Mouse (Mus musculus) thymus, postnatal 36 days (tissue): ENCODE measurements around the gene Sfmbt1.
"Not testable (repeated sequence)": the region's sequence is repeated elsewhere in the genome, so short reads cannot be mapped to it uniquely, and the experiment has no call there.

Experiments
- DNase-seq, 2 experiments: peaks; one replicate each; pipeline ENCODE4 v3.0.0; 2022; ENCODE audit warnings: mixed read lengths in 2 of 2

Sfmbt1 gene

DNA sequence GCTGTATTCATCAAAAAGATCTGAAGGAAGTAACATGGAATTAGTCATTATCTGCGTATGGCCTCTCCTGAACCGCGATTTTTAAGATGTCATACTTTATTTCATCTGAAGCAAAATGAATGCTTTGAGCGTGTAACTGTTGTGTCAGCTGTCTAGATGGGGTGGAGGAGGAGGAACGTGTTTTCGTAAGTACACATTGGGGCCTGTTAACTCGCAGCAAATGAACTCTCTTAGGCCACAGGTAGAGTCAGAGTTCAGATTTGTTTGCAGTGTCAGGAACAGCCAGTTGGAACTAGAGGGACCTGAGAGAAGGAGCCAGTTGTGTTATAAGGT is 2.3 kb downstream of the Sfmbt1 start:
- no peak for DNase-seq

DNA sequence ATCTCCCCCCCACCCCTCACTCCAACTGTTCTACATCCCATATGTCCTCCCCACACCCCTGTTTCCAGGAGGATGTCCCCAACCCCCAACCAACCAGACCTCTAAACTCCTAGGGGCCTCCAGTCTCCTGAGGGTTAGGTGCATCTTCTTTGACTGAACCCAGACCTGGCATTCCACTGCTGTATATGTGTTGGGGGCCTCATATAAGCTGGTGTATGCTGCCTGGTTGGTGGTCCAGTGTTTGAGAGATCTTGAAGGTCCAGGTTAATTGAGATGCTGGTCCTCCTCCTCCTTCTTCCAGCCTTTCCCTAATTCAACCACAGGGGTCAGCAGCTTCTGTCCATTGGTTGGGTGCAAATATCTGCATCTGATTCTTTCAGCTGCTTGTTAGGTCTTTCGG is 4.0 kb downstream of the Sfmbt1 start:
- DNase-seq = not testable (repeated sequence)

DNA sequence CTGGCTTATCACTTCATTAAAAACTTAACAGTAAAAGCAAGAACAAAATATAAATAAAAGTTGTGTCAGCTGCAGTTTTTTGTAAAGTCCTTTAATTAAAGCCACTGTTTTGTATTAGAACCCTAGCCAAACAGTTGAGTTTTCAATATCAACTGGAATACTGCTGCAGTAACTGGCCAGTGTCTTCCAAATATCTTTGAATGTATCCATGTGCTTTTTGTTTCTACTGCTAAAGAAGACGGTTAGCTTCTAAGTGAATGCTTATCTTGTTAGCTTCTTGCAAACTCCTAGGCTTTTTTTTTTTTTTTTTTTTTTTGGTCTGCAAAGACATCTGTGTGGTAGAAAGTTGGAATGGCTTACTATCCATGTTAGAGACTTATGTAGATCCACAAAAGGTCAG is 4.9 kb downstream of the Sfmbt1 start:
- no peak for DNase-seq

- no peak for DNase-seq
Observed at GRCm38 (mm10) chr14:30721850-30722249, 7.2 kb downstream of the Sfmbt1 start.

DNA sequence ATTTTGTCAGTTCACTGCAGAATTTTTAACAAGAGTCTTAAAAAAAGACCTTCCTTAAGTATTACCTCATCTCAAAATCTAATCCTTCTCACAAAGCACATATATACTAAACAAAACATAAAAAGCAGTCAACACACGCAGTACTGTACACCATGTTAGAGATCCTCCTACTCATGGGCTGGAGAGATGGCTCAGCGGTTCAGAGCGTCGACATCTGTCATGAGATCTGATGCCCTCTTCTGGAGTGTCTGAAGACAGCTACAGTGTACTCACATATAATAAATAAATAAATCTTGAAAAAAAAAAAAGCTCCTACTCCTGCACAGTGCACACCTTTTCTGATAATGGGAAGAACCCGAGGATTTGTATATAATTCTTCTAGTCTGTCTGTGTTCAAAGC is 7.8 kb downstream of the Sfmbt1 start:
- no peak for DNase-seq

DNA sequence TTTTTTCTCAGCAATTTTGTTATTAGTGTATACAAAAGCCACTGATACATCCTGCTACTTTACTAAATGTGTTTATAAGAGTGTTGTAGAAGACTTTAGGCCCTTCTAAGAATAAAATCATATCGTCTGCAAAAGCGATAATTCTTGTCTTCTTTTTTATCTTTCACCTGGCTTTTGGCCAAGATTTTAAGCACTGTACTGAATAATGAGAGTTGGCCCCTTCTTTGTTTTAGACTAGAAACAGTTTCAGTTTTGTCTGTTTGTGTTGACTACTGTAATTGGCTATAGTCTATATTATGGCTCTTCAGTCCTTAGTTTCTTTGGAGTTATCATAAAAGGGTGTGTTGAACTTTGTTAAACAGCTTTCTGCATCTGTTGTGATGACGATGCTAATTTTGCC is 17.2 kb downstream of the Sfmbt1 start:
- DNase-seq = no peak

DNA sequence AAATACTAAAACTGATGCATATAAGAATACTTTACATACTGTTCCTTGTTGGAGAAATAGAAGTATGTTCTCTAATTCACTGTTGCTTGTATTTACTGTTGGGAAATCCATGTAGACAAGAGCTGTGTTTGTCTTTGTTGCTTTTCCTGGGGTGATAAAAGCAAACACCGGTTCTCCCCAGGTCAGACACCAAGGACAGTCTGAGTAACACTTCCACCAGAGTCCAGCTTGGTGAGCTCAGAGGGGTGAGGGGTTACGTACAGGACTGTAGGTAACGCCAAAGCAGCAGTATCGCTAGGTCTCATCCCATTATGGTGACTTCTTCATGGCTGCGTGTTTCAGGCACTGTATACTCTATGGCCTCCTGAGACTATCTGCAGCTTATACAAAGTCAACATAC is 20.0 kb downstream of the Sfmbt1 start:
- DNase-seq = no peak

DNA sequence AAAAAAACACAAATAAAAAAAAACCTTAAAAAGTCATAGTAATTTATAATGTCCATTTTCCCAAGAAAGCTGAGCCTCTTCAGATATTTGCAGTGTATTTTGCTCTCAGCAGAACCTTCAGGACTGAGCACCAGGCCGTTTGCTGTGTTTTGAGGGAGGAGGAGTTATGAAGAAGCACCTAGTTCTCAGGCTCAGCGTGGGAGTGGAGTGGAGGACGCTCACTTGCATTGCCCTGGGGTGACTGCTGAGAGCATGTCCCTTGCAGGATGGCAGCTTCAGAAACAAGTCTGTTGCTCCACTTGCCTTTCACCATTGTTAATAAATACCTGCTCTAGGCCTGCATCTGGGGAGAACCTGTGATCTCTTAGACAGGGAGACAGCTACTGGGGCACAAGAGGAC is 21.2 kb downstream of the Sfmbt1 start:
- DNase-seq = no peak

GRCm38 (mm10) chr14:30736413-30736812 is 21.8 kb downstream of the Sfmbt1 start:
- DNase-seq = no peak

DNA sequence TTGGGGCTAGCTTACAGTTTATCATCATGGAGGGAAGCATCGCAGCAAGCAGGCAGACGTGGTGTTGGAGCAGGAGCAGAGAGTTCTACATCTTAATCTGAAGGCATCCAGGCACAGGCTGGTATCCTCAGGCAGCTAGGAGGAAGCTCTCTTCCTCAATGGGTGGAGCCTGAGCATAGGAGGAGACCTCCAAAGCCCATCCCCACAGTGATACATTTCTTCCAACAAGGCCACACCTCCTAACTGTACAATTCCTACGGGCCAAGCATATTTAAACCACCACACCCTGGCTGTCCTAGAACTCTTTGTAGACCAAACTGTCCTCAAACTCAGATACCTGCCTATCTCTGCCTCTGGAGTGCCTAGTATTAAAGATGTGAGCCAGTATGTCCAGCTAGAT is 29.2 kb downstream of the Sfmbt1 start:
- no peak for DNase-seq

DNA sequence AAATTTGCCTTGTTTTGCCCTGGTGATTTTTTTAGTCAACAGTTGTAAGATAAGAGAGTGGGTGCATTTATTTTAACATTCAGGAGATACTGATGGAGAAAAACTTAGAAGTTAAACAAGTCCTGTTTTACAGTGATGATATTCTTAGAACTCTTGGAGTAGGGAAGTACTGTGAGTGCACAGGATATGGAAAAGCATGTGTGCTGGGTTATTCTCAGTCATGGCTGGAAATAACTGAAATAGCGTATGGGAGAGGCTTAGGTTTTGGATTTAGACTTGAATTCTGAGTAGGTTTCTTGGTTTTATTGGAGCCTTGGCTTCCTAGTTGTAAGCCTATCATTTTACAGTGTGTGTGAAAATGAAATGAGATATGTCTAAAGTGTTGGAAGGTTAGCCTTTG is 31.5 kb downstream of the Sfmbt1 start:
- no peak for DNase-seq

GRCm38 (mm10) chr14:30757239-30757638 is 42.6 kb downstream of the Sfmbt1 start:
- DNase-seq = no peak

DNA sequence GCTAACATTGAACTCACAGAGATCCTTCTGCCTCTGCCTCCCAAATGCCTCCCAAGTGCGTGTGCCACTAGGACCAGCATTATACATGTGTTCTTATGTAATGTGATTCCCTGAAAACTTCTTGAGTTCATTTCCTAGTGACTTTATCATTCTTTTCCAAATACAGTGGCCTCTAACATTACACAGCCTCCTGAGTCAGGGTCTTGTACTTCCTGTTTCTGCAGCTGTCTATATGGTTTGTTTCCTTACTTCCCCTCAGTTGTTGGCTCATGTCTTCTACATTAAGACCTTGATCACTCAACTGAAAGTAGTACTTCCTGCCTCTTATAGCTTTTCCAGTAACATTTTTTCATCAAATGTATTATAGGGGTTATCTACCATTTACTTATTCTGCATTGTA is 46.6 kb downstream of the Sfmbt1 start:
- DNase-seq = no peak

DNA sequence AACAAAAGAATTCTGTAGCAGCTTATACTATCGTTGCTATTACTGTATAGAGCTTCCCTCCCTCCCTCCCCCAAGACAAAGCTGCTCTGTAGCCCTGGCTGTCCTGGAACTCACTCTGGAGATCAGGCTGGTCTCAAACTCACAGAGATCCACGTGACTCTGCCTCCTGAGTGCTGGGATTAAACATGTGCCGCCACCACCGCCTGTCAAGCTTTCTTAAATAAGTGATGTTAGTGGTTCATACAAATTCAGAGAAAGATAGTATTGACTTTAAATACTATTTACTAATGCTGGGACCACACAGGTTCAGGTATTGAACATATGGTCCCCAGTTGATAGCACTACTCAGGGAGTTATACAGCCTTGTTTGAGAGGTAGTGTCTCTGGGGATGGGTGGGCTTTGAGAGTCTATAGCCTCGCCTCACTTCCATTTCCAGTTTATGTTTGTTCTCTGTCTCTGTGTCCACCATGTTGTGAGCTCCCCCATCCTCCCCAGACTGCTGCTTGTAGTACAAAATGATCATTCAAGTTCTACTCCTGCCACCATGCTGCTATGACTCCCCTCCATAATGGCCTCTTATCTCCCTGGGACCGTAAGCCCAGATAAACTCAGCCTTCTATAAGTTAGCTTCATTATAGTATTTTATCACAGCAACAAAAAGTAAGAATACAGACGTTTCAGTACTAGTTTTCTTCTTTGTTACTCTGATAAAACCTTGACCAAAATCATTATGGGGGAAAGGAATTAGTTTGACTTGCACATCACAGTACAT is 47.7 kb downstream of the Sfmbt1 start:
- DNase-seq = no peak

- DNase-seq = no peak
Observed at GRCm38 (mm10) chr14:30762904-30763568, 48.4 kb downstream of the Sfmbt1 start.

GRCm38 (mm10) chr14:30784614-30785013 is 70.0 kb downstream of the Sfmbt1 start:
- DNase-seq = no peak

GRCm38 (mm10) chr14:30789471-30789870 is 74.8 kb downstream of the Sfmbt1 start:
- DNase-seq = no peak

GRCm38 (mm10) chr14:30792871-30793270 is 78.2 kb downstream of the Sfmbt1 start:
- DNase-seq = no peak

- DNase-seq = no peak
Observed at GRCm38 (mm10) chr14:30801756-30802155, 87.1 kb downstream of the Sfmbt1 start.

DNA sequence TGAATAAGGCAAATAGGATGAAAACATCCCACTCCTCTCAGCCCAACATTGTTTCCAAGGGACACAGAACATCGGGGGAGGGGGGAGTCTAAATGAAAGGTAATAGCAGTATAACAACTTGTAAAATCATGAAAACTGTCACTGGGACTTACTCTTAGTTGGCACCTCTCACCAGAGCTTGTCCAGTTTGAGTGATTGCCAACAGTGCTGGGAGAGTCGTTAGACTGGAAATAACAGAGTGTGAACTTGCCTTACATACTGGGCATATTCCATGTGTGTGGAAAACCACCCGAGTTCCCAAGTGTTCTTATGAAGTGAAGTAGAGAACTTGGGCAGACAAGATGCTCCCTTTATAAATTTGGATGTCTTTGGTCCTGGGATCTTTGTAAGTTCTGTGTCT is 106.5 kb downstream of the Sfmbt1 start:
- no peak for DNase-seq

GRCm38 (mm10) chr14:30824456-30824995 is 109.9 kb downstream of the Sfmbt1 start:
- DNase-seq = no peak

GRCm38 (mm10) chr14:30825021-30825475 is 110.4 kb downstream of the Sfmbt1 start:
- no peak for DNase-seq

- DNase-seq = peak; percentile 89 to 90
Observed at GRCm38 (mm10) chr14:30825476-30826131, 111.0 kb downstream of the Sfmbt1 start, which contains the start of gene Tmem110. Gene Tmem110, plus strand, starts transcription at chr14:30825590.
